Mouse (Mus musculus) heart, adult 8-10 months (tissue): ENCODE data around the gene C330007P06Rik. TPM values are rescaled to one million over a fixed set of nuclear protein-coding genes. Genes with fewer than 3 reads are reported as not detected.
"Not testable (repeated sequence)": the region's sequence is repeated elsewhere in the genome, so short reads cannot be mapped to it uniquely, and the experiment has no call there.

Experiments used
- DNase-seq: peaks from one replicate; pipeline ENCODE4 v3.0.0; 2022; ENCODE audit warnings: low spot score
- total RNA-seq, 4 experiments: library from RNA; stranded (reverse); gene quantifications; 2 replicates each; pipeline ENCODE4 v1.2.4; 2022

The C330007P06Rik gene
- total RNA-seq, 4 experiments from 2014 or later, result 14.4 to 16.6 (median 15.4) TPM

DNA sequence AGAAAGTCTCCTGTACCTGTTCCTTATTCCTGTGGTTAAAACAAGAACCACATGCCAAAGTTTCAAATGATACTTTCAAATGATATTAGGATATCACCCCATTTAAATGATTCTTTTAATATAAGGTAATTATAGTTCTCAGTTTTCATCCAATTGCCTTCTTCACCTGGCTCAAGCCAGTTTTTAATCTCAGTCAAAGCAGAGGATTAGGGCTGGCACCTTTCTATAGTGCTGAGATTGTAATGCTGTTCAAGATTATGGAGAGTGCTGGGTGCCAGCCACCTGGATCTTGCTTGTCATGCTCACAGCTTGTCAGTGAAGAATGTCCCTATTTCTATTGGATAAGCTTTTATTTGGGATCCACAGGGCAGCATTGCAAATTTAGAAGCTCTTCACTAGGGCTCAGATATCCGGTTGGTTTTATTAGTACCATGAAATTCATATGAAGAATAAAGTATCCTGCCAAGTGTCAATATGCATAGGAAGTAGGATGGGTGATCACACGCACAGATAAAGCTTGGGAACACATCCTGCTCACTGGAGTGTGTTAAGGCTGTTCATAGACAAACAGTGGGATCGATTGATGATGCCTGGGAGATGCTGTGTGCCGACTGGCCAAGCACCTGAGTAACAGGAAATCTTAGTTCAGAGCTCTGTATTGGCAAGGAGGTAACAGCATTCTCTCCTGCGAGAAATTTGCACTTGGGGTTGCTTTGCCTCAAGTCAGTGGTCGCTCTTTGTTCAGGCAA, 74.6 kb downstream of the C330007P06Rik start:
- no peak for DNase-seq

DNA sequence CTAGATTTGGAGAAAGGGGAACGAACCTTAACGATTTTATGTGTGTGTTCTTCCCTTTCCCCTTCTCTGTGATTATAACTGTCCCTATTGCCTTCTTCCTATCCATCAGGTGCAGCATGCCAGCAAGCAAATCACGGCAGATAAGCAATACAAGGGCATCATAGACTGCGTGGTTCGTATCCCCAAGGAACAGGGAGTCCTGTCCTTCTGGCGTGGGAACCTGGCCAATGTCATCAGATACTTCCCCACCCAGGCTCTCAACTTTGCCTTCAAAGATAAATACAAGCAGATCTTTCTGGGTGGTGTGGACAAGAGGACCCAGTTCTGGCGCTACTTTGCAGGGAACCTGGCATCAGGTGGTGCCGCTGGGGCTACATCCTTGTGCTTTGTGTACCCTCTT, 77.2 kb downstream of the C330007P06Rik start:
- not testable (repeated sequence) for DNase-seq

- DNase-seq, result peak; percentile 65
Measured at GRCm38 (mm10) chrX:36796163-36796581, 77.7 kb downstream of the C330007P06Rik start.

GRCm38 (mm10) chrX:36795424-36796162, 78.3 kb downstream of the C330007P06Rik start, which contains the start of gene Slc25a5:
TSS of gene Slc25a5 (plus strand) at chrX:36795651.
- DNase-seq, result peak; percentile 78

DNA sequence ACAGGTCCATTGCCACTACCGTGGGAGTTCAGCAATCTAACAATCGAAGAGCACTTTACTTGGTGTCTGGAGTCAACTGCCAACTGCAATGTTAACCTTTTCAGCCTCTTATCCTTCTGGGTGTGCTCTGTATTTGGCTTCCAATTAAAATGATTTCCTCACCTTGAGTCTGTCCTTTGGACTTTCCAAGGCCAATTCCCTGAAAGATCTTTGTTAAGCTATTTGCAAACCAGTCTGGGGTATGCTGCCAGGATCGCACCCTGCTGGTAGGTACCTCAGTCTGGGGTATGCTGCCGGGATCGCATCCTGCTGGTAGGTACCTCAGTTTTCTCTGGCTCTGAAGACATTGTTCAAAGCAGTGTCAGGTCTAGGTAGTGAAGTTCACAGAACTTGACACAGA, 79.3 kb downstream of the C330007P06Rik start:
- DNase-seq, result no peak

DNA sequence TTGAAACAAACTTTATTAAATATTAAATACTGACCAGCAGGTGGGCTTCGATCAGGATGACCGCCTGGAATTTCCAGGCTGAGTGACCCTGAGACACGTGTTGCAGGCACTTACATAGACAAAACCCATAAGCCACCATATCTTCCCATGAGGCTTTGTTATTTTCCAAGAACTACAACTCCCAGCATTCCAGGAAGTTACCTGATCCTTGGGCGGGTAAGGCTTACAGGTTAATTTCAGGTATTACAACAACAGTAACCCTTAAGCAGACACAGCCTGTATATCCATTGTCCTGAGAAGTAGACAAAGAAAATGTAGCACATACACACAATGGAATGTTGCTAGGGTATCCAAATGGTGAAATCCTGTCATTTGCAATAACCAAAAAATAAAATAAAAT, 84.6 kb downstream of the C330007P06Rik start:
- DNase-seq, result no peak

GRCm38 (mm10) chrX:36777694-36778093, 96.2 kb downstream of the C330007P06Rik start:
- no peak for DNase-seq

GRCm38 (mm10) chrX:36775520-36775919, 98.4 kb downstream of the C330007P06Rik start:
- no peak for DNase-seq

Other genes with a start within 250 kb of the C330007P06Rik start
- gene Akap17b, start 228.7 kb downstream of the C330007P06Rik start, total RNA-seq, result 1 to 10 TPM; 1.6 to 3.1 (median 2.6) TPM
- under 1 TPM in 1 of 4 experiments, not detected in 3; 0.53 TPM for gene Slc25a43, start 130.5 kb downstream of the C330007P06Rik start, total RNA-seq
- 100 to 1,000 TPM; 320 to 424 (median 359) TPM for gene Slc25a5, start 78.5 kb downstream of the C330007P06Rik start, total RNA-seq
- gene Ube2a, start 211 bp downstream of the C330007P06Rik start, total RNA-seq, result 10 to 100 TPM; 61.7 to 72.1 (median 66.5) TPM
- gene Nkrf, start 28.8 kb upstream of the C330007P06Rik start, total RNA-seq, result 1 to 10 TPM; 3.2 to 4.2 (median 3.5) TPM
- 1 to 10 TPM; 2.4 to 6.1 (median 3.7) TPM for gene Sept6, start 117.7 kb upstream of the C330007P06Rik start, total RNA-seq
- gene Sowahd, start 174.7 kb upstream of the C330007P06Rik start, total RNA-seq, result not detected
- 100 to 1,000 TPM; 254 to 346 (median 312) TPM for gene Rpl39, start 211.3 kb upstream of the C330007P06Rik start, total RNA-seq
- 10 to 100 TPM in 1 of 4 experiments, 1 to 10 TPM in 3; 6.6 to 10.5 (median 7.5) TPM for gene Upf3b, start 236.2 kb upstream of the C330007P06Rik start, total RNA-seq